Mouse (Mus musculus) kidney, embryonic 15.5 days (tissue): ENCODE results near the gene Otp. TPM values are rescaled to one million over a fixed set of nuclear protein-coding genes. Genes with fewer than 3 reads are reported as not detected.

Experiments
- ATAC-seq: fragments of 200-750 bp; cut with Nextera tagmentation; replicated peaks from 2 replicates; pipeline ENCODE4 v1.8.0; 2017; ENCODE audit warnings: moderate TSS enrichment; ENCODE audit not compliant: low FRiP score
- H3K27ac ChIP-seq: fragments of 300-500 bp; sonication (generic); 2 replicates; pipeline ENCODE4 v1.5.1; 2015; ENCODE audit warnings: mild to moderate bottlenecking, inconsistent platforms
- H3K27me3 ChIP-seq: fragments of 300-500 bp; sonication (generic); 2 replicates; pipeline ENCODE4 v1.6.1; 2015; ENCODE audit warnings: inconsistent platforms
- H3K36me3 ChIP-seq: fragments of 300-500 bp; sonication (generic); 2 replicates; pipeline ENCODE4 v1.6.1; 2015; ENCODE audit warnings: inconsistent platforms
- H3K4me1 ChIP-seq: fragments of 300-500 bp; sonication (generic); 2 replicates; pipeline ENCODE4 v1.6.1; 2015; ENCODE audit warnings: inconsistent platforms
- H3K4me2 ChIP-seq: fragments of 300-500 bp; sonication (generic); 2 replicates; pipeline ENCODE4 v1.6.1; 2015; ENCODE audit warnings: moderate library complexity, mild to moderate bottlenecking, inconsistent platforms
- H3K4me3 ChIP-seq: fragments of 300-500 bp; sonication (generic); replicated peaks from 2 replicates; pipeline ENCODE4 v1.5.1; 2015; ENCODE audit warnings: mild to moderate bottlenecking, inconsistent platforms
- H3K9ac ChIP-seq: fragments of 300-500 bp; sonication (generic); 2 replicates; pipeline ENCODE4 v1.6.1; 2015; ENCODE audit warnings: mild to moderate bottlenecking, inconsistent platforms
- H3K9me3 ChIP-seq: fragments of 300-500 bp; sonication (generic); replicated peaks from 2 replicates; pipeline ENCODE4 v1.6.1; 2016; ENCODE audit warnings: inconsistent platforms
- WGBS: fragments of 180-500 bp; shearing (Covaris S2); methylation state at CpG from one replicate; pipeline ENCODE4 v1.1.7; 2015; ENCODE audit warnings: mixed read lengths; 5-methylcytosine and 5-hydroxymethylcytosine counted together
- polyA plus RNA-seq: library from polyadenylated mRNA; unstranded; fragments of >200 nt; fragmentation: Nextera tagmentation; extraction: Ambion mirVana; gene quantifications from 2 replicates; pipeline ENCODE4 v1.2.1, GENCODE M21; 2015

Otp gene
- polyA plus RNA-seq, 1 experiment from 2014 or later = not detected

DNA sequence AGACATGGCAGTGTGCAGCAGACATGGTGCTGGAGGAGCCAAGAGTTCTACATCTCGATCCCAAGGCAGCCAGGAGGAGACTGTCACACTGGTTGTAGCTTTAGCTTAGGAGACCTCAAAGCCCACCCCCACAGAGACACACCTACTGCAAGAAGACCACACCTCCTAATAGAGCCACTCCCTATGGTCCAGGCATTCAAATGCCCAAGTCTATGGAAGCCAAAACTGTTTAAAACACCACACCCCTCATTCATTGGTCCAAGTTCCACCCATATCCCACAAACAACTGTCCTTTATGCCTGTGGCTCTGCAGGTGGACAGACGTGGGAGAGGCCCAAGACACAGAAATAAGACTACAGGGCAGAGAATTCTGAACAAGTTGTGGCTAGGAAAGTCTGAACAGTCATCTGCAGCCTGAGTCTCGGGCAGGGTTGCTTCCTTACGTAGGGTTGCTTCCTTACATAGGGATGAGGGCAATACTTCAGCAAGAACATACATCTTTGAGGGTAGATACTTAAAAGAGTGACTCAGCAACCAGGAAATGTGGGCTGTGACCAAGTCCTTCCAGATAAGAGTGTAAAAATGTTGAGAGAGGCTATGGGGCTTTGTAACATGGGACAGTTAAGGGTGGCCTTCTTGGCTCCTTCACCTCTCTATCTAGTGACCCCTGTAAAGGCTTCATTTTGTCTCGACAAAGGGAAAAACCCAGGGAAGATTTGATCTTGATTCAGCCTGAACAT lies 12.7 kb upstream of the Otp start:
- H3K4me1 ChIP-seq = no peaks in the 10 kb centered on the region
- peaks cover 60% of the 10 kb centered on the region for H3K27me3 ChIP-seq

GRCm38 (mm10) chr13:94866906-94867305 lies 8.5 kb upstream of the Otp start:
- Histone ChIP-seq H3K36me3 (no peaks in the 10 kb centered on the region), H3K27ac (no peak overlapping the region), H3K9ac (no peak overlapping the region), H3K27me3 (peaks cover 95% of the 10 kb centered on the region), H3K4me2 (no peak overlapping the region), H3K4me1 (peaks cover 15% of the 10 kb centered on the region), H3K9me3 (no peaks in the 10 kb centered on the region), H3K4me3 (no peak overlapping the region)
- WGBS = 39% methylated on average over 2 of the region's 2 CpGs
- no peak for ATAC-seq

More for the DNA sequence above, 12.7 kb upstream of the Otp start:
- no peaks in the 10 kb centered on the region for H3K36me3 ChIP-seq
- no peaks in the 10 kb centered on the region for H3K9me3 ChIP-seq
- 74% methylated on average over 5 of the region's 5 CpGs for WGBS
- no peak overlapping the region for H3K9ac ChIP-seq
- H3K4me2 ChIP-seq = no peak overlapping the region
- H3K4me3 ChIP-seq = no peak overlapping the region
- no peak overlapping the region for H3K27ac ChIP-seq
- ATAC-seq = no peak

GRCm38 (mm10) chr13:94867772-94868171 lies 7.6 kb upstream of the Otp start:
- H3K4me2 ChIP-seq = no peak overlapping the region
- 59% methylated on average over 4 of the region's 4 CpGs for WGBS
- no peak for ATAC-seq

DNA sequence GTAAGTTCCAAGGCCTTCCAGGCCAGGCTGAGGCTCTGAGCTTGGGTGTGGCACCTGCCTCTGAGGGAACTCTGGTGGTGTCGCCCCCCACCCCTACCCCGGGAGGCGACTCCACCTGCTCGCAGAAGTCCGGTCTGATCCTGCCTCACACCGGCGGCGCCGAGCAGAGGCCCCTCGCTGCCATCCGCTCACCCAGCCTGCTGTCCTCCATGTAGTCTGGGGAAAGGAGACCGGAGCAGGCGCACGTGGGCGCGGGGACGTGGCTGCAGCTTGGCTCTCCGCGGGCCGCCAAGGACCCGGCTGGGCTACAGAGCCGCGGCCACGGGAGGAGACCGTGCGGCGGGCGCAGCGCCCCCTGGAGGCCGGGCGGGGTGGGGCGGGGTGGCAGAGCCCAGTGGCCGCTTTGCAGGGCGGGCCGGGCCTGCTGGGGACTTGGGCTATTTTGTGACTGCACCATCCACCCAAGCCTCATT lies 6.9 kb upstream of the Otp start:
- H3K4me2 ChIP-seq = peak overlapping the region; percentile 66
- no peak overlapping the region for H3K27ac ChIP-seq
- peak overlapping the region; percentile 40 for H3K4me3 ChIP-seq
- H3K27me3 ChIP-seq = peaks cover 95% of the 10 kb centered on the region
- H3K36me3 ChIP-seq = no peaks in the 10 kb centered on the region
- peak; percentile 81 for ATAC-seq
- H3K9ac ChIP-seq = peak overlapping the region; percentile 26; the same call in 1 of the 2 replicates
- H3K9me3 ChIP-seq = no peaks in the 10 kb centered on the region
- H3K4me1 ChIP-seq = peaks cover 21% of the 10 kb centered on the region
- WGBS = under 1% methylated on average over 35 of the region's 35 CpGs

More at GRCm38 (mm10) chr13:94867772-94868171, 7.6 kb upstream of the Otp start:
- Histone ChIP-seq H3K36me3 (no peaks in the 10 kb centered on the region), H3K27me3 (peaks cover 95% of the 10 kb centered on the region), H3K4me3 (no peak overlapping the region), H3K27ac (no peak overlapping the region), H3K9ac (no peak overlapping the region), H3K4me1 (peaks cover 15% of the 10 kb centered on the region), H3K9me3 (no peaks in the 10 kb centered on the region)

DNA sequence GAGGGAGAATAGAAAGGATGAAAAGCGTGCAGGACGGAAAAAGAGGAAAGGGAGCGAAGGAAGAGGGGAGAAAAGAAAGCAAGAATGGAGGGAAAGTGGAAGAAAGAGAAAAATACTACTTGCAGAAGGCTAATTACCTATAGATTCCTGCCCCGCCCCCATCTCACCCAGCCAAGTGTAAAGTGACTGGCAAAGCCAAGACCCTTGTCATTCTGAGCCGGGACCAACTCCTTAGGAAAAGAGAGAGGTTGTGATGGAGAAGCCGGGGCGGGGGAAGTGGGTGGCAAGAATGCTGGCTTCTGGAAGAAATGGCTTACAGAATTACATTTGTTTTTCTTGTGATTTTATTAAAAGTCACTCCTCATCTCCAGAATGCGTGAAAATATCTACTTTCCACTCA lies 5.9 kb upstream of the Otp start:
- Histone ChIP-seq H3K4me2 (peak overlapping the region; percentile 66; the same call in 1 of the 2 replicates), H3K27me3 (peaks cover 96% of the 10 kb centered on the region), H3K27ac (no peak overlapping the region), H3K36me3 (no peaks in the 10 kb centered on the region), H3K4me1 (peaks cover 25% of the 10 kb centered on the region), H3K4me3 (peak overlapping the region; percentile 40; the same call in 1 of the 2 replicates), H3K9ac (no peak overlapping the region), H3K9me3 (no peaks in the 10 kb centered on the region)
- ATAC-seq = no peak
- WGBS = 1% methylated on average over 8 of the region's 8 CpGs

DNA sequence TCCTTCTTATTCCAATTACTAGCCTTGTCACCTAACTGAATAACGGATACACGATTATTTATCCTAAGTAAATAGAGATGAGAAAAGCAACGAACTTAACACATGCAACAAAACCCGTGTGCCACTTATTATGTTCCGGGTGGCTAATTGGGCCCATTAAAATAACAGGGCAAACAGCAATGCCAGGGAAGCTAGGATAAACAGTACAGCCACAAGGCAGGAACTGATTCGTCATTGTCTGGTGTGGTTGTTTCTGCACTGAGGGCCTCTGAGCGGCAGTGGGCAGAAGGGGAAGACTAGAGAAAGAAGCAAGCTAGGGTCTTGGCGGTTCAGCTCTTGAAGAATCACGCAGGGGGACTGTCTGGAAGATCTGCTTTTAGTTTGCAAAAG lies 5.3 kb upstream of the Otp start:
- Histone ChIP-seq H3K36me3 (no peaks in the 10 kb centered on the region), H3K4me2 (no peak overlapping the region), H3K9me3 (no peaks in the 10 kb centered on the region), H3K4me1 (peaks cover 26% of the 10 kb centered on the region), H3K27ac (no peak overlapping the region), H3K9ac (no peak overlapping the region), H3K27me3 (peaks cover 96% of the 10 kb centered on the region), H3K4me3 (no peak overlapping the region)
- 3% methylated on average over 9 of the region's 9 CpGs for WGBS
- no peak for ATAC-seq

- H3K9ac ChIP-seq = no peak overlapping the region
- H3K4me2 ChIP-seq = no peak overlapping the region
- no peak for ATAC-seq
- peaks cover 99% of the 10 kb centered on the region for H3K27me3 ChIP-seq
- H3K4me1 ChIP-seq = peaks cover 30% of the 10 kb centered on the region
- H3K9me3 ChIP-seq = no peaks in the 10 kb centered on the region
- H3K4me3 ChIP-seq = no peak overlapping the region
- H3K36me3 ChIP-seq = no peaks in the 10 kb centered on the region
- WGBS = 2% methylated on average over 21 of the region's 21 CpGs
- H3K27ac ChIP-seq = no peak overlapping the region
These were observed 4.8 kb upstream of the Otp start for GRCm38 (mm10) chr13:94870461-94871186.

- Histone ChIP-seq H3K4me2 (no peak overlapping the region), H3K9me3 (no peaks in the 10 kb centered on the region), H3K36me3 (no peaks in the 10 kb centered on the region), H3K27ac (no peak overlapping the region), H3K9ac (no peak overlapping the region), H3K4me3 (no peak overlapping the region), H3K27me3 (peaks cover 97% of the 10 kb centered on the region), H3K4me1 (peaks cover 30% of the 10 kb centered on the region)
- ATAC-seq = no peak
- WGBS = under 1% methylated on average over 7 of the region's 7 CpGs
These were observed 3.5 kb upstream of the Otp start for GRCm38 (mm10) chr13:94871806-94872320.

- no peak for ATAC-seq
- no peaks in the 10 kb centered on the region for H3K9me3 ChIP-seq
- H3K4me3 ChIP-seq = no peak overlapping the region
- WGBS = 1% methylated on average over 19 of the region's 19 CpGs
- H3K27ac ChIP-seq = no peak overlapping the region
- H3K36me3 ChIP-seq = no peaks in the 10 kb centered on the region
- H3K4me2 ChIP-seq = no peak overlapping the region
- peaks cover 30% of the 10 kb centered on the region for H3K4me1 ChIP-seq
- peaks cover 97% of the 10 kb centered on the region for H3K27me3 ChIP-seq
- no peak overlapping the region for H3K9ac ChIP-seq
These were observed 3.0 kb upstream of the Otp start for GRCm38 (mm10) chr13:94872439-94872838.

DNA sequence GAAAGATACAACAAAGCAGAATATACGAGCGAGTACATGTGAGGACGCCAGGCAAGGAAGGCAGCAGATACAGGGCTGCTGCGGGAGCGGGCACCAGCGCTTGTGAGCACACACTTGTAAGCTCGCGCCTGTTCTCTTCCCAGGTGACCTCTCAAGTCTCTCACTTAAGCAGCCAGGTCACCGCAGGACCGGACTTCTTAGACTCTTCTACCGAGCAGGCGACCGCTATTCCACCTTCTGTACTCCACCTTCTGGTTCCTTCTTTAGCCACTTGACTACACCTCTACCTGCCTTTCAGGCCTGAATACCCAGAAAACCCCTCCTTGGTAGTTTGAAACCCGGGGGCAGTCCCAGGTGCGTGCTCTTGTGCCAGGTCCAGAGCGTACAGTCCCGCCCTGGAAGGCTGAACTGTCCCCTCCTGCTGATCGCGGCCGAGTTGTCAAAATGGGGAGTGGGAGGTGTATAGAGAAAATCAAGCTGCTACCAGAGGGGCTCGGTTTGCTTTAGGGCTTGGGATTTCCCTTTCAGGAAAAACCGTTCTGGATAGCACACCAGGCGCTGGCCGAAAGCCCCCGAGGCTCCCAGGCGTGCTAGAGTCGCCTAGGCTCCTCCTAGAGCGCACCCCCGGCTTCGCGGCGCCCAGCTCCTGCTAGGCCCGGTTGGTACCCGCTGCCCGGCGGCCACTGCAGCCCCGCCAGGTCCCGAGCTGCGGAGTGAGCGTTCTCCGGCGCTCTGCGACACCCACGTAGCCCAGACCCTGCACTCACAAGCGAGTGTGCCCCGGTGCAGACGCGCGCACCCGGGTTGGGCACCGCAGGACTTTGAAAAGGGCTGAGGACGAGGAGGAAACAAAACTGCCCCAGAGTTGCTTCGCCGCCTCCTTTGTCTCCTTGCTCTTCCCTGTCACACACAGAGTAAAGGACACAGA lies 2.0 kb upstream of the Otp start:
- H3K27me3 ChIP-seq = peaks cover 97% of the 10 kb centered on the region
- peak overlapping the region; percentile 18; the same call in 1 of the 2 replicates for H3K4me3 ChIP-seq
- H3K9ac ChIP-seq = no peak overlapping the region
- no peak overlapping the region for H3K27ac ChIP-seq
- peak; percentile 50; the same call in 1 of the 2 replicates for ATAC-seq
- H3K36me3 ChIP-seq = no peaks in the 10 kb centered on the region
- no peaks in the 10 kb centered on the region for H3K9me3 ChIP-seq
- WGBS = under 1% methylated on average over 54 of the region's 54 CpGs
- H3K4me2 ChIP-seq = no peak overlapping the region; the same call in 1 of the 2 replicates
- H3K4me1 ChIP-seq = peaks cover 29% of the 10 kb centered on the region

DNA sequence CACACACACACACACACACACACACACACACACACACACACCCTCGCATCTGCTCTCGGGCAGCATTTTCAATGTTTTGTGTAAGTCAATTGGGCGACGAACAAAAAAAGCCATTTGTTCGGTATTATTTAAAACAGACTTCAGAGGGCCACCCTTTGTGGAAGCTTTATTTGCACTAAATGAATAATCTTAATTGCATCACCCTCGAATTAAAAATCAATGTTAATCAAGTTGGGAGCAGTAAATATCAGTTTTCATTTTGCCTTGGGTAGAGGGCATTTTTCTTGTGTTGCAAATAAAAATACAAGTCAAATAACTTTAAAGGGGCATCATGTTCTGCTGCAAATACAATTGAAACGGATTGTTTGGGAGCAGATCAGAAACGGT lies 1.4 kb upstream of the Otp start:
- 1% methylated on average over 8 of the region's 8 CpGs for WGBS
- H3K27ac ChIP-seq = no peak overlapping the region

More for the DNA sequence above, 1.4 kb upstream of the Otp start:
- Histone ChIP-seq H3K36me3 (no peaks in the 10 kb centered on the region), H3K27me3 (peaks cover 91% of the 10 kb centered on the region), H3K4me3 (no peak overlapping the region), H3K4me1 (peaks cover 23% of the 10 kb centered on the region), H3K9ac (no peak overlapping the region), H3K9me3 (no peaks in the 10 kb centered on the region), H3K4me2 (no peak overlapping the region)
- ATAC-seq = no peak
